Mouse (Mus musculus) right cerebral cortex, adult 18-20 months (tissue): ENCODE measurements around the gene Slc25a42.

Experiments used
- DNase-seq: peaks from one replicate; pipeline ENCODE4 v3.0.0; 2022; ENCODE audit warnings: mixed read lengths

The Slc25a42 gene

DNA sequence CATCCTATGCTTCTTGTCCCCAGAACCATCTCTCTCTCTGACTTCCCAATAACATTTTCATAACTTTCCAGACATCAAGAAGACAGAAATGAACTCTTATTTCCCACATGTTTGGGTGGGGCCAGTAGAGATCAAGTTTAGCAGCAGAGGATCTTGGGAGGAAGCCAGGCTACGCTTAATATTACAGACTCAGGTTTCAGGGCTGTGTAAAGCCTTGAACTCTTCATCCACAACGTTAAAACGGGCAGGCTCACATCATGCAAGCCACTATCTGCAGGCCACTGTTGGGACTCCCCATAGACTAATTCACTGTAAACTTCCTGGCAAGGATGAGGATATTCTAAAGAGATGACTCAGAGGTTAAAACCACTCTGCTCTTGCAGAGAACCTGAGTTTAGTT, 2.3 kb upstream of the Slc25a42 start:
- no peak for DNase-seq

- no peak for DNase-seq
Measured at GRCm38 (mm10) chr8:70211726-70212111, 386 bp downstream of the Slc25a42 start.

DNA sequence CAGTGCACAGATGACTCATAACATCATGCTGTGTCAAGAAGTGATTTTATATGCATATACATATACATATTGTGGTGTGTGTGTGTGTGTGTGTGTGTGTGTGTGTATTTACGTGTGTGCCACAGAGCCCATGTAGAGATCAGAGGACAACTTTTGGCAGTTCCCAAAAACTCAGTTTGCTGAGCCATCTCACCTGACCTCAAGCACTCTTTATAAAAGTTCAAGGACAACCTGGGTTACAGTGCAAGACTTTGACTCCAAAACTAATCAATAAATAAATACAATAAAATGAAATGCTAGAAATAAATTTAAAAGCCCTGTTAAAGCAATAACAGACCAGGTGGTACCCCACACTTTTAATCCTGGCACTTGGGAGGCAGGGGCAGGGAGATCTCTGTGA, 830 bp downstream of the Slc25a42 start:
- DNase-seq: no peak

DNA sequence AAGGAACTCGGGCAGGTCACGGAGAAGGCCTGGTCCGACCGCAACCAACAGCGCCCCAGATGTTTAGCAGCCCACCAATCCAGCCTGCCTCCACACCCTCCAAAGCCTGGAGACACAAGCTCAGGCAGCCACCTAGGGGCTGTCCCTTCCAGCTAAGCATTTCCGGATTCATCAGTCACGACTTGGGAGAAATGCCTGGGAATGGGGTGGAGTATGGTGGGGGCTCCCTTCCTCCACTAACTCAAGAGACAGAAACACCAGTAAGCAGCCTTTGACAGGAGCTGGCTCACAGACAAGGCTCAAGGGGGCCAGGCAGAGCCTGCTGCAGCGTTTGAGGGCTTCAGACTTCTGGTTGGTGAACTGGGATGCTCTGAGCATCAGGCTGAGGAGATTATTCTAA, 1.6 kb downstream of the Slc25a42 start:
- peak; percentile 60 for DNase-seq

GRCm38 (mm10) chr8:70208130-70208529, 4.0 kb downstream of the Slc25a42 start:
- no peak for DNase-seq

DNA sequence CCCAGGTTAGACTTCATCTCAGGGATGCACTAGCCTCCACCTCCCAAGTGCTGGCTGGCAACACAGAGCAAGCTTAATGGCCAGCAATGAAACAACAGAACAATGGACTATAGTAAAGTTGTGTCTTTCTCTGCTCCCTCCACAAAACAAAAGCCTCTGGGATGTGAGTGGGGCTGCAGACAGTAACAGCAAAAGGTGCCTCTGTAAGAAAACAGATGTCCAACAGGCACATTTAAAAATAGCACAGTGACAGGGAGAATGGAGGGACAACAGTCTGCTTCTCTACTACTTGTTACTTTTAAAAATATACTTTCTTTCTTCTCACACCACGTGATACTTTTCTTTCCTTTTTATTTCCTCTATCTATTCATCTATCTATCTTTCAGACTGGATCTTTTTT, 7.3 kb downstream of the Slc25a42 start:
- DNase-seq: no peak

GRCm38 (mm10) chr8:70203072-70203471, 9.0 kb downstream of the Slc25a42 start:
- DNase-seq: peak; percentile 52

- DNase-seq: no peak
Measured at GRCm38 (mm10) chr8:70201417-70201816, 10.7 kb downstream of the Slc25a42 start.

GRCm38 (mm10) chr8:70200098-70200681, 11.9 kb downstream of the Slc25a42 start:
- peak; percentile 70 for DNase-seq

- DNase-seq: no peak
Measured at GRCm38 (mm10) chr8:70197603-70198002, 14.5 kb downstream of the Slc25a42 start.

GRCm38 (mm10) chr8:70195762-70196161, 16.3 kb downstream of the Slc25a42 start:
- no peak for DNase-seq

DNA sequence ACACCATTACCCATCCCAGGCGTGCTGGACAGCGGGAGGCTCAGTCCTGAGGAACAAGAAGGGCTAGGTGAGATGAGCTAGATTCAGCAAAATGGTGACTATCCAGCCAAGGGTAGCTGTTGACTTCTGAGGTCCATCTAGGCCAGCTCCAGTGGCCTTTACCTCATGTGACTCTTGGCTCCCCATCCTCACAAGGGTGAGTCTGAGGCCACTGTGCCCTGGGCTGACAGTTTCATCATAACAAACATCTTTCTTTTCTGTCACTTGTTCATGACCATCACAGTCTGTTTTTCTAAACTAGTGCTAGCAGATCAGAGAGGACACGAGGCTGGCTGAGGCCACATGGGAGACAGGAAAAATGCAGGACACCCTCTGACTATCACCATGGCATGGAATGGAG, 17.9 kb downstream of the Slc25a42 start:
- no peak for DNase-seq

GRCm38 (mm10) chr8:70193238-70193637, 18.9 kb downstream of the Slc25a42 start:
- DNase-seq: no peak

- DNase-seq: no peak
Measured at GRCm38 (mm10) chr8:70188707-70189106, 23.4 kb downstream of the Slc25a42 start.

- DNase-seq: no peak
Measured at GRCm38 (mm10) chr8:70183194-70183593, 28.9 kb downstream of the Slc25a42 start.

DNA sequence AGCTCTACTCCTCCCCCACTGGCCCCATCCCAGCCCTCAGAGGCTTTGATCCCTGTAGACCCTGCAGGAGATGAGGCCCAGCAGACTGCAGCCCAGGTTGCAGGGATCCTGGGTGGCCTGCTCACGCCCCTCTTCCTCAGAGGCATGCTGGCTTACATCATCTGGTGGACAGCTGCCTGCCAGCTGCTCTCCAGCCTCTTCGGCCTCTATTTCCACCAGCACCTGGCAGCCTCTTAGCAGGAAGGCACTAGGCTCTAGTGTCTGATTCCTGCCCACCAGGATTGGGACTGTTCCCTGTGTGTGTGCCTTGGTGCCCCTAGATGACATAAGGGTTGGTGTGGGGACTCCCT, 30.2 kb downstream of the Slc25a42 start:
- DNase-seq: no peak

GRCm38 (mm10) chr8:70181212-70181902, 30.7 kb downstream of the Slc25a42 start:
- no peak for DNase-seq

- no peak for DNase-seq
Measured at GRCm38 (mm10) chr8:70179082-70179481, 33.0 kb downstream of the Slc25a42 start.

DNA sequence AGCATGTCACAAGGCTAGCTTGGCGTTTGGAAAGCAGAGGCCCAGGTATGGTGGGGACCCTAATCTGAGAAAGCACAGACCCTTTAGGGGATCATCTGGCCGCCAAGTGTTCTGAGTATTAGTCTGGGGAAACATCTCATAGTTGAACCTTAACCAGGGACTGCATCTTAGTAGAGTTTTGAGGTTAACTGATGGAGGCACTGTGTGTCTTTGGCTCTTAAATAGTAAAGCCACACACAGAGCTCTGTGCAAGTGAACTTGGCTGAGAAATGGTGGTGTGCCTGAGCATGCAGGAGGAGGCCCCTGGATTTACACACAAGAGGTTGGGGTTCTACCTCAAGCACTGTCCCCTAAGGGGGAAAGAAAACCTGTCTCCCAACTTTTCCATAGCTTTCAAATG, 33.9 kb downstream of the Slc25a42 start:
- no peak for DNase-seq

GRCm38 (mm10) chr8:70174079-70174478, 38.0 kb downstream of the Slc25a42 start:
- peak; percentile 34 for DNase-seq

DNA sequence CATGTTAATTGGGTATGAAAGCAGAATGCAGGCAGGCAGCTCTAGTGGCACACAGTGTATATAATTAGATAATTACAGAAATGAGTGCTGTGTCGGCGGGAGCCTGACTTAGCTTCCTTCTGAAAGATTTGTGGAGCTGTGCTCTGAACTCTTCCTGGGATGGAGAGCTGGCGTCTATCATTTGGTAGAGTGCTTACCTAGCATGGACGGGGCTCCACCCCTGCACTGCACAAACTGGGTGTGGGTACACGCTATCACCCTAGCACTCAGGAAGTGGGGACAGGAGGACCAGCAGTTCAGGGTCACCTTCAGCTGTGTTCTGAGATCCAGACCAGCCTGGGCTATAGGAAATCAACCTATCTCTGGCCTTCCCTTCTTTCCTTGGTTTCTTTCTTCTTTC, 38.8 kb downstream of the Slc25a42 start:
- no peak for DNase-seq

GRCm38 (mm10) chr8:70172043-70172681, 39.9 kb downstream of the Slc25a42 start, which contains the start of gene Tmem161a:
Gene Tmem161a, plus strand, starts transcription at chr8:70172356.
- peak; percentile 97 for DNase-seq

GRCm38 (mm10) chr8:70171240-70171639, 40.9 kb downstream of the Slc25a42 start:
- DNase-seq: no peak

DNA sequence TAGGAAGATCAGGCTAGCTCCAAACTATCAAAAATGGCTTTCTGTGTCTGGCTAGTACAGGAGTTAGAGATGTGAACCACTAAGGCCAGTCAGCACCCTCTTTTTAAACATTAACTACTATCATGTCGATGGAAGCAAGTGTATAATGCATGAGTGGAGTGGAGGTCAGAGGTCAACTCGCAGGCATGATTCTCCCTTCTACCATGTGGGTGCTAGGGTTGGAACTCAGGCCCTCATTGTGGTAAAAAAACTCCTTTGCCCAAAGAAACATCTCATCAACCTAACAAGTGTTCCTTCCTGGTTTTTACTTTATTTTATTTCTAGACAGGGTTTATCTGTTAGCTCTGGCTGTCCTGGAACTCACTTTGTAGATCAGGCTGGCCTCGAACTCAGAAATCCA, 41.4 kb downstream of the Slc25a42 start:
- no peak for DNase-seq
